Mouse (Mus musculus): ENCODE results near the gene Gm49405.
"Not testable (repeated sequence)": the region's sequence is repeated elsewhere in the genome, so short reads cannot be mapped to it uniquely, and the experiment has no call there.

The Gm49405 gene

GRCm38 (mm10) chr19:4013066-4013465 is 12.6 kb downstream of the Gm49405 start:
- no peak for DNase-seq (ENCODE audit: extremely low spot score, low spot score)

DNA sequence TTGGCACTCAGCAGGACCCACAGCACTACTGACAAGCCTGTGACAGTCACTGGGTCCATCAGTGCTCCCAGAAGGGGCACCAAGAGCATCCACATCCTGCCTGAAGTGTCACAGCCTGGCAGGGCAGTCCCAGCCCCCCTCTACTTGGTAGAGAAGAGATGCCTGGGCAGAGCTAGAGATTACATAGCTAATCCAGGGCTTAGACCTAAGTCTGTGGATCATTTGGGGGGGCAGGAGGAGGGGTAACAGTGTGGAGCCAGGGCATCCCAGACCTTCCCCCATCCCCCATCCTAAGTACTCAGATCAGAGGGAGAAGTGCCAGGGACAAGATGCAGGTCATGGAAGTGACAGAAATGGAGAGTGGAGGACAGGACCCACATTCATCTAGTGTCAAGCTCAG is 14.4 kb downstream of the Gm49405 start:
- DNase-seq (ENCODE audit: extremely low spot score, low spot score): no peak

DNA sequence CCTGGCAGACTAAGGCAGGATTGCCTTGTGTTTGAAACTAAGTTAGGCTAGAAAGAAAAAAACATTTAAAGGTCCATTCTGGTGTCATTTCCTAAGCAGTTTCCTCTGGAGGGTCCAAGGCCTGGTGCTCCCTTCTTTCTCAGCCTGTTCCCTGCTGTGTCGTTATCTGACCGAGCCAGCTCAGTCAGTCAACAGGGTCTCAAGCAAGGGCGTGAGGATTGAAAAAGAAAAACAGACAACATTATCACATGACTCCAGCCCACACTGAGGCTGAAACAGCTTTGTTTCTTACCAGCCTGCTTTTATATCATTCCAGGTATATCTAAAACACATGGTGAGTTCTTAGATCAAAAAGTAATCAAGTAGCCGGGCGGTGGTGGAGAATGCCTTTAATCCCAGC is 15.2 kb downstream of the Gm49405 start:
- no peak for DNase-seq (ENCODE audit: extremely low spot score, low spot score)

DNA sequence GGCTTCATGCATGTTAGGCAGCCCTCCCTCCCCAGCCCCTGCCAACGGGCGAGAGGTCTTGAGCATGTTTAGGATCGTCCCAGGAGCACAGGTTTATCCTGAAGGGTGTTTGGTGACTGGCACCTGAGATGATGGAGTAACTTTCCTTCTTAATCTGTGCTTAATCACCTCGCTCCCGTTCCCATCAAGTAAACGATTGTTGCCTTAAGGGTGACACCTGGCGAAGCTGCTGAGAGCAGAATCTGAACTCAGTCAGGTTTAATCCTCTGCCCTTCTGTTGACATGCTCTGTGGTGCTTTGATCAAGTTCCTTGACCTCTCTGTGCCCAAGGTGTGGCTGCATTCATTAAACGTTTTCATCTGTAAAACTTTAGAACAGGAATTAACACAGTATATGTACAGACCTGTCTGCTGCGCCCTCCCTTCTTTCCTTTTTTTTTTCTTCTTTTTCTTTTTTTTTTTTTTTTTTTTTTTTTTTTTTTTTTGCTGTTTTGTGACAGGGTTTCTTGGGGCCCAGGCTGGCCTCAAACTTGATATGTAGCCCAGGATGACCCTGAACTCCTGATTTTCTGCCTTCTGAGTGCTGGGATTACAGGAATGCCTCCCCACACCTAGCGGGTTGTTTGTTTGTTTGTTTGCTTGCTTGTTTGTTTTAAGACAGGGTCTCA is 17.6 kb downstream of the Gm49405 start:
- no peak for DNase-seq (ENCODE audit: extremely low spot score, low spot score)

DNA sequence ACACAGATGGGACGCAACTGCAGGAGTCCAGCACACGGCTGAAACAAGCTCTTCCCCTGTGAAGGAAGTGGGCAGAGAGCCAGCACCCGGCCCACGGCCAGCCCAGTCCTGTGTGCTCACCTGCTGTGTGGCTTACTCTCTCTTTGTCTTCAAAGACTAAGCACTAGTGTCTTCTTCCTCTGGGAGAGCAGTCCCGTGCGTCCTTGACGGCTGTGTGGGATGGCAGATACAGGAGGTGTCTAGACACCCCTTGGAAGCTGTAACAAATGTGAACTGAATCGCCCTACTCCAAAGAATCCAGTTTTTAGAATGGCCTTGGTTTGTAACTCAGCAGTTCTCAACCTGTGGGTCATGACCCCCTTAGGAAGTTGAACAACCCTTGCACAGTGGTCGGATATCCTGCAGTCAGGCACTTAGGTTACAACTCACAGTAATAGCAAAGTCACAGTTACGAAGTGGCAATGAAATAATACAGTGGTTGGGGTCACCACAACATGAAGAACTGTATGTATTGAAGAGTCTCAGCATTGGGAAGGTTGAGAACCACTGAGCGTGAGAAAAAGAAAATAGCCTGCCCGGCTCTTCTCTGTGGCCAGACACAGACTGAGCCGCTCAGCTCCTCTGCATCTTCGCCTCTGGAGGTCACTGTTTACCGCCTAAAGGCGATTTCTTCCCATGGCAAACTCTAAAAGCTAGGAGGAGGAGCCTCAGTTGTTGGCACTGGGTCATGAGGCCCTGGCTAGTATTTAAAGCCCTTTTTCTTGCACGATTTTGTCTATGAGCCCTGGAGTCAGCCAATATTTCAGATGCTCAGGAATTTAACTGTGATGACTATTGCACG is 18.5 kb downstream of the Gm49405 start:
- DNase-seq (ENCODE audit: extremely low spot score, low spot score): peak; percentile 57

DNA sequence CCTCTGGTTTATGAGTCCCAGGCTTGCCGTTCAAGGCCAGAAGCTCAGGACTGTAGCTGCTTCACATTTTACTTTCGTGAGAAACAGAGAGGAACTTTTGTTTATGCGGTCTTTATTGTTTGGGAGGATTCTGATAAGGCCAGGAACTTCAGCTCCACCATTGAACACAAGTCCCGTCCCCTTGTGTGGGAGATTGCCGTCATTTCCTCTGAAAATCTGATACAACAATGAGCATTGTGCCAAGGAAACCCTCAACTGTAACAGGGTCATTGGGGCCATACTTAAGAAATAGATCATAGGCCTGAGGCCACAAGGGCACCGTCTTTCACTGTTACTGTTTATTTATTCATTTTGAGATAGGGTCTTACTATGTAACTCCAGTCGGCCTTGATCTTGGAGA is 22.8 kb downstream of the Gm49405 start:
- no peak for DNase-seq (ENCODE audit: extremely low spot score, low spot score)

DNA sequence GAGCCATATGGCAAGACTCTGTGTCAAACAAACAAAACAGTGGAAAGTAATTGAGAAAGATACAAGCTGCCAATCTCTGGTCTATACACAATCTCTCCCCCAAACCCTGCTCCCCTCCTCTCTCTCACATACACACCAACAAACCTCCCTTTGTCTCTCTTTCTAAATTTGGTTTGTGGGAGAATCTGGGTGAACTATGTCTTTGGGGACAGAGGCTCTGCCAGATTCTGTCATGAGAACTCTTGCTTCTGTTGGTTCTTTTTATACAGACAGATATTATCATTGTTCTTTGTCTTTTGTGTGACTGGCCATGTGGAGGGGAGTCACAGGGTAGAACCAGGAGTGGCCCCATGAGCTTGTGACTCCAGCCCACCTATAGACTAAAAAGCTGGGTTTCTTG is 27.1 kb downstream of the Gm49405 start:
- DNase-seq (ENCODE audit: extremely low spot score, low spot score): no peak

- DNase-seq (ENCODE audit: extremely low spot score, low spot score): no peak
These were observed 32.2 kb downstream of the Gm49405 start for GRCm38 (mm10) chr19:4032668-4033067.

DNA sequence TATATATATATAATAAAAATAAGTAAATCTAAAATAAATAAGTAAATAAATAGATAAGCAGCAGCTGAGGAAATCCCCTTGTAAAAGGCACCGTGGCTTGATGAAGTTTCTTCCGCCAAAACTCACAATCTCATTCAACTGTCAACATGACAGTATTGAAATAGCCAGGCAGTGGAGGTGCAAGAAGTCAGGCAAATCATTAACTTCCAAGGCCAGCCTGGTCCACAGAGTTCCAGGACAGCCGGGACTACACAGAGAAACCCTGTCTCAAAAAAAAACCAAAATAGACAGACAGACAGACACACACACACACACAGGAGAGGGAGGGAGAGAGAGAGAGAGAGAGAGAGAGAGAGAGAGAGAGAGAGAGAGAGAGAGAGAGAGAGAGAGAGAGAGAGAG is 32.9 kb downstream of the Gm49405 start:
- DNase-seq (ENCODE audit: extremely low spot score, low spot score): no peak

GRCm38 (mm10) chr19:4033742-4034141 is 33.3 kb downstream of the Gm49405 start:
- DNase-seq (ENCODE audit: extremely low spot score, low spot score): no peak

DNA sequence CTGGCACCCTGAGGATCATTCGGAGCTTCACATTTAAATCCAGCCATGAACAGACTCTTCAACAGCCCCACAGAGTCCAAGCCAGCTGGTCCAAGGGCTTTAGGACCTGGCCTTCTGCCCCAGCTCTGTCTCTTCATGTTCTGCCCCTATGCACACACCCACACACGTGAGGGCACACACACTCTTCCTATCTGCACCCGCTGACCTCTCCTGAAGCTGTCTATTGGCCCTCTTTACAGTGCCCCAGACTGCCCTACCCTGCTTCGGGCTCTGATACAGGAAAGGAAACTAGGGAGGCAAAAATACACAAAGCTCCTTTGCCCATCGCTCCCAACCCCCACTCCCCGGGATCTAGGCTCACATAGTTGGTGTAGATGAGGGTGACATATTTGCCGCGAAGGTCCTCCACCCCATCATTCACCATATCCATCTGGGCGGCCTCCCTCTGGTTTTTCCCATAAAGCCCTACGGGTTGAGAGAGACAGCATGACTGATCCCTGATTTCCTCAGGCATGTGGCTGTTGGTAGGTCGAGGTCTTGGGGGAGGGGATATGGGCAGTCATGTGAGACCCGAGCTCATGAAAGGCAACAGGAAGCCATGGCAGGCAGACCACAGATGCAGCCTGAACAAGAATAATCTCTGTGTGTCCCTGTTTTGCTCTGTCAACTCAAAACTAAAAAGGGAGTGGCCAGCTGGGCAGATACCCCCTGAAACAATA is 36.1 kb downstream of the Gm49405 start:
- no peak for DNase-seq (ENCODE audit: extremely low spot score, low spot score)

DNA sequence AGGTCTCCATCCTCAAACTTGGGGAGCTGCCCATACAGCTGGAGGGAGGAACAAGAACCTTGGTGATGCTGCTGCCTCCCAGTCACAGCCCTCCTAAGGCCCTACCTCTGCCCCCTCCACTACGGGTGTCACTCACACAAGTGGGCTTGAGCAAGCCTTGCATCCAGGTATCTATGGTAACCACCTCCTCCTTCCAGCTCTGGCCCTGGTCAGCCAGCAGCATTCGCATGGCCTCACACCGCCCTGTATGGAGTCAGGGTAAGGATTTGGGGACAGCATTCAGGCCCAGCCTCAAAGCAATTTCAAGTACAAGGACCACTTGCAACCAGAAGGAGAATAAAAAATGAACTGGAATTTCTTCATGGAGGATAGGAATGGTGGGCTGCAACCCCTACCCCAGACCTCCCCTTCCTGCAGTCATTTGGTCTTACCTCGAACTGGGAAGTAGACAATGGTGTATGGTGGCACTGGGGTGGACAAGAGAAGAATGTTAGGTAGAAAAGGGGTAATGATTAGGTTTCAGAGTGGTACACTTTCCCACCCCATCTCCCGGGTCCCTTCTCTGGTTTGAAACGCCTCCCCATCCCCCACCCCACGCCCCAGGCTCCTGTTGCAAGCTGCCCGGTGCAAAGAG is 36.8 kb downstream of the Gm49405 start:
- not testable (repeated sequence) for DNase-seq (ENCODE audit: extremely low spot score, low spot score)

- peak; percentile 84 for DNase-seq (ENCODE audit: extremely low spot score, low spot score)
These were observed 37.4 kb downstream of the Gm49405 start, which contains the start of gene Gstp1 for GRCm38 (mm10) chr19:4037788-4038232. Gene Gstp1, minus strand, starts transcription at chr19:4037985.

DNA sequence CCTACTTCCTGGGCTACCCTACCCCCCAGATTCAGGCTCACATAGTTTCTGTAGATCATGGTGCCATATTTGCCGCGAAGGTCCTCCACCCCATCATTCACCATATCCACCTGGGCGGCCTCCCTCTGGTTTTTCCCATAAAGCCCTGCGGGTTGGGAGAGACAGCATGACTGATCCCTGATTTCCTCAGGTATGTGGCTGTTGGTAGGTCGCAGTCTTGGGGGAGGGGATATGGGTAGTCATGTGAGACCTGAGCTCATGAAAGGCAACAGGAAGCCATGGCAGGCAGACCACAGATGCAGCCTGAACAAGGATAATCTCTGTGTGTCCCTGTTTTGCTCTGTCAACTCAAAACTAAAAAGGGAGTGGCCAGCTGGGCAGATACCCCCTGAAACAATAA is 40.5 kb downstream of the Gm49405 start:
- DNase-seq (ENCODE audit: extremely low spot score, low spot score): not testable (repeated sequence)

- DNase-seq (ENCODE audit: extremely low spot score, low spot score): not testable (repeated sequence)
These were observed 41.1 kb downstream of the Gm49405 start for GRCm38 (mm10) chr19:4041500-4041899.

DNA sequence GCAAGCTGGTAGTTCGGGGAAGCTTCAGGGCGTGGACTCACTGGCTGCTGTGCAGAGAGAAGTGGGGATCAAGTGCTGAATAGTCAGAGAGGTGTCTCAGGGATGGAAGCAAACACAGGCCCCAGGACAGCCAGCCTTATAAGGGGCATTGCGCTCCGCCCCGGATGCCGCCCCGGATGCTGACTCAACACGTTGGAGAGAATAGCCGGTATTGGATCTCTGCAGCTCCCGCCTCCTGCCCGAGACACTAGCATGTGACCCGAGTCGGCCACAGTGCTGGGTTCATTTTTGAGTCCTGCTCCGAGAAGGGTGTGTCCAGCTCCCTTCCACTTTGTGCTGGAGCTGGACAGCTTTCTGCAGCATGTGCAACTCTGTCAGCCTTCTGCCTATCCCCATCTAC is 41.7 kb downstream of the Gm49405 start:
- DNase-seq (ENCODE audit: extremely low spot score, low spot score): no peak

DNA sequence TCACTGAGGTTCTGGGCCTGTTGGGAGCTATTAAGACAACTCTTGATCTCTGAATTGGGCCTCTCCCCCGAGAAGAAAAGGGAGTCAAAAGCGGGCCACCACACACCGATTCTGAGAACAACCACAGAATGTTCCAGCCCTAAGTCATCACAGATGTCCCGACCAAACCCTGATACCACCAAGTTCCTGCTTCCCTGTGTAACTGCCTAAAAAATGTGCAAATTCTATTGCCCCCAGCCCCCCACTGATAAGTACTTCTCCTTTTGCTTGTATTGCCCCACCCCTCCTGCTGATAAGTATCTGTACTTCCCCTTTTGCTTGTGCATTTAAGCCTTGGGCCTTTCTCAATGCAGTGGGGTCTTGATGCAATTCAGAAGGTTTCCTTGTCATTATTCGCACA is 43.7 kb downstream of the Gm49405 start:
- DNase-seq (ENCODE audit: extremely low spot score, low spot score): not testable (repeated sequence)

- no peak for DNase-seq (ENCODE audit: extremely low spot score, low spot score)
These were observed 45.8 kb downstream of the Gm49405 start, which contains the start of gene Gstp2 for GRCm38 (mm10) chr19:4045966-4046865. Gene Gstp2, minus strand, starts transcription at chr19:4046023.

GRCm38 (mm10) chr19:4046866-4047254 is 46.4 kb downstream of the Gm49405 start:
- DNase-seq (ENCODE audit: extremely low spot score, low spot score): no peak

DNA sequence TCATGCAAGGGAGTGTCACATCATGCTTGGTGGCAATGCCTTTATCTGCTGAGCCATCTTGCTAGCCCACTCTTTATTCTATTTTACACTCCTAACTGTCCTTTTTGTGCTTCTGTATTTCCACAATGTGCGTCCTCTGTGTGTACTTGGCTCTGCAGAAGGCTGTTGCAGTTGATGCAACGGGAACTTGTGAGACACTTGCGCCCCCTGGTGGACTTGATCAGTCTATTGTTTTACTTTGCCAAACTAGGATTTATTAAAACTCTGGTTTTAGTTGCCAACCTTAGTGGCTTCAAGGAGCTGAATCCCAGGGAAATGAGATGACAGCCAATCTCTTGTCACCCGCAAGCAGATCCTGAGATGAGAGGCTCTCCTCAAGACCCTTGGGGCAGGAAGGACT is 47.4 kb downstream of the Gm49405 start:
- peak; percentile 80 for DNase-seq (ENCODE audit: extremely low spot score, low spot score)
